Mouse (Mus musculus): ENCODE measurements around the gene Tmem183a.

DNA sequence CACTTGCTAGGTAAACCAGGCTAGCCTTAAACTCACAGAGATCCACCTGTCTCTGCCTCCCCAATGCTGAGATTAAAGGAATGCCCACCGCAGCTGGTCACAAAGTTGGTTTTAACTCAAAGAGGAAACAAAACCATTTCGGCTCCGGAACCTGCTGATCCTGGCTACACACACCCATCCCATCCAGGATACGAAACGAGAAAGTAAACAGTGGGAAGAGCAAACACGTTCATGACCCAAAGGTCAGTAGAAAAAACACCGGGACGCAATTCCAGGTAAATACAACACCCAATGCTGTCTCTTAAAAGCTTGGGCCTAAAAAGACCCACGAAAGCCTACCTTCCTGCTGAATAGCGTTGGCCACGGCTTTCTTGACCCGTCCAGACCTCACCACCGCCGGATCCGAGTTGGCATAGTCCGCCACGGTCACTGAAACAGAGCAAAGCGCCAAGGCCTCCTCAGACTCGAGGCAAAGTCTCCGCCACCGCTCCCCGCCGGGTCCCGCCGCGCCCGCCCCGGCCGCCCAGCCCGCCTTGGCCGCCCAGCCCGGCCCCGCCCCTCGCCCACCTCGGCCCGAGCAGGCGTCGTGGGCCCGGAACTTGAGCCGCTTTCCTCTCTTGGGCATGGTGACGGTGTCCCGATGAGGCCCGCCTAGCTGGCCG lies 453 bp downstream of the Tmem183a start:
- TF ChIP-seq POLR2A (IDR thresholded peaks at IDR 0.05; ENCODE audit: low read depth, low read length) (no peak), CTCF (IDR thresholded peaks at IDR 0.05; ENCODE audit: extremely low read depth, insufficient read length, insufficient replicate concordance, low read depth, low read length) (no peak)
